Mouse (Mus musculus) testis, adult 2 months (tissue): Measurements from ENCODE around the gene Cul7. TPM values are rescaled to one million over a fixed set of nuclear protein-coding genes. Genes with fewer than 3 reads are reported as not detected.

ENCODE experiments used
- H3K27ac ChIP-seq: fragments of 200-500 bp; 2 replicates; pipeline ENCODE4 v1.5.1; 2012; ENCODE audit warnings: low read depth, low read length; ENCODE audit not compliant: control insufficient read depth, insufficient read depth
- H3K27me3 ChIP-seq: fragments of 200-500 bp; 2 replicates; pipeline ENCODE4 v1.6.1; 2012; ENCODE audit warnings: mild to moderate bottlenecking, low read length, moderate library complexity; ENCODE audit not compliant: control insufficient read depth, insufficient read depth
- H3K36me3 ChIP-seq: fragments of 200-500 bp; 2 replicates; pipeline ENCODE4 v1.6.1; 2012; ENCODE audit warnings: mild to moderate bottlenecking, low read length; ENCODE audit not compliant: control insufficient read depth, insufficient read depth
- H3K4me1 ChIP-seq: fragments of 200-500 bp; 2 replicates; pipeline ENCODE4 v1.6.1; 2012; ENCODE audit warnings: low read length; ENCODE audit not compliant: control insufficient read depth, insufficient read depth
- H3K4me3 ChIP-seq: fragments of 200-500 bp; 2 replicates; pipeline ENCODE4 v1.5.1; 2012; ENCODE audit warnings: low read depth, mild to moderate bottlenecking, low read length, moderate library complexity, mixed read lengths; ENCODE audit not compliant: control insufficient read depth
- CTCF ChIP-seq: fragments of 200-500 bp; IDR thresholded peaks from 2 replicates; pipeline ENCODE4 v1.5.1; 2012; ENCODE audit warnings: low read depth, mild to moderate bottlenecking, inconsistent platforms, low read length, moderate library complexity; ENCODE audit not compliant: control insufficient read depth, insufficient read depth, insufficient replicate concordance
- POLR2A ChIP-seq: fragments of 200-500 bp; IDR thresholded peaks from 2 replicates; pipeline ENCODE4 v1.6.1; 2012; ENCODE audit warnings: low read depth, mild to moderate bottlenecking, inconsistent platforms, low read length, moderate library complexity; ENCODE audit not compliant: control insufficient read depth
- polyA plus RNA-seq: library from polyadenylated mRNA; depleted of rRNA; stranded (reverse); fragments of >200 nt; gene quantifications from 2 replicates; pipeline ENCODE4 v1.2.3, GENCODE M21; 2012

Gene Cul7
- polyA plus RNA-seq, 1 experiment: 6.7 TPM

DNA sequence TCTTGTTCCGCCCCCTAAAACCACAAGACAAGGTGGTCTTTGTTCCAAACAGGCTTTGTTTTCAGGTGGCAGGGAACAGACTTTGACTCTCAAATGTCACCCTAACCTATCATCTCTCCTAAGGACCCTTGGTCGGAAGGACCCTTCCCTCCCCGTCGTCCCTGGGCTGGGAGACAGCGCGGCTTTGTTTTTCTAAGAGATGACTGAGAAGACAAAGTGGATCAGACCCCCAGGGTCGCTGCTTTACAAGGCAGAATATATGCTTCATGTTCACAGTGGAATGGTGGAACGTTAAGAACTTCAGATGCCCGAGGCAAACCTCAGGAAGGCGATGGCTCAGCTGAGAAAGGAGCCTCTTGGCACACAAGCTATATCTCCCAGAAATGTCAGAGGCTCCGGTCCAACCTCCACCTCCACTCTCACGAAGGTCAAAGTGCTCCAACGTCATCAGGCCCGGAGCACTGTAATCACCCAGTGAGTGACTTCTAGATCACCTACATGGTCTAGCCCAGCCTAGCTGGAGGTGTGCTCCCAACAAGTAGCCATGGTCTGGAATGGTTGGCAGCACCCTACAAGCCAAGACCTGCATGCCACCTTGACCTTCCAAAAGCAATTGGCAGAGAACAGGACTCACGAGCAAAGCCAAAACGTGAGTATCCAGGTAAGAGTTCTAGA lies 30.3 kb upstream of the Cul7 start:
- TF ChIP-seq POLR2A (no peak), CTCF (no peak)
- Histone ChIP-seq H3K36me3 (no peaks in the 10 kb centered on the region), H3K27ac (no peak overlapping the region), H3K4me3 (no peak overlapping the region), H3K4me1 (no peaks in the 10 kb centered on the region), H3K27me3 (no peaks in the 10 kb centered on the region)

DNA sequence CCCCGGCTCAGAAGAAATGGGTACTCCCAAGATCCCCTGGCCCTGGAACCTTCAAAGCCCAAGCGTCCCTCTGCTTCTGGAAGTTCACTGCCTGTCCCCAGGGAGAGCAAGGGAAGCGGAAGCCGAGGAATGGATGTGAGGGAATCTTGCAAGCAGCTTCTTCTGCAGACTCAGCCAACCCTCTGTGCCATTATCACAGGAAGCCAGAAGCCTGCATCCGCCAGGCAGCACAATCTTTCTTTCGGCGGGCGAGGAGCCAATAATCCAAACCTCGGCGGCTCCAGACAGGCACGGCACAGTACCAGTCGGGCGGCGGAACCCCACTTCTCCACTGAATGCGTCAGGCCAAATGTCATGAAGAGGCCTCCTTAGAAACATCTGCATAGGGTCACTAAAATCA lies 28.8 kb upstream of the Cul7 start:
- H3K27ac ChIP-seq: no peak overlapping the region
- no peaks in the 10 kb centered on the region for H3K36me3 ChIP-seq
- no peak overlapping the region for H3K4me3 ChIP-seq
- no peaks in the 10 kb centered on the region for H3K4me1 ChIP-seq
- no peaks in the 10 kb centered on the region for H3K27me3 ChIP-seq
- TF ChIP-seq POLR2A (no peak), CTCF (no peak)

DNA sequence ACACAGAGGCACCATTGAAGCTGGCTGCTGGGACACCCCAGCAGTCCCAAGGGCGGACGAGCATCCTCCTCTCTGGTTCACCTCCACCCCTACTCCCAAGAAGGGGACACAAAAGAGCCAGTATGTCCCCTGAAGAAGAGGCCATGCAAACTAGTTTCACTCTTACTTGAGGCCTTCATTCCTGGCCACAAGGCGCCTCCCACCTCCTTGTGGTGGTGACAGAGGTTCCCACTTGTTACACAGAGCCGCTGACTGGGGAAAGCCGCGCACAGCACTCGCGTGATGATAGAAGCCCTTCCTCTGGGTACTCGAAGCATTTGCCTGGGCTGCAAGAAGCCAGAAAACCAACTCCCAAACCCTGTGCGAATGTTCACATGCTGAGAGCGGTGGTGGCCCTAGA lies 27.9 kb upstream of the Cul7 start:
- H3K27me3 ChIP-seq: no peaks in the 10 kb centered on the region
- H3K36me3 ChIP-seq: no peaks in the 10 kb centered on the region
- H3K4me3 ChIP-seq: no peak overlapping the region
- H3K4me1 ChIP-seq: no peaks in the 10 kb centered on the region
- H3K27ac ChIP-seq: no peak overlapping the region
- TF ChIP-seq POLR2A (no peak), CTCF (no peak)

DNA sequence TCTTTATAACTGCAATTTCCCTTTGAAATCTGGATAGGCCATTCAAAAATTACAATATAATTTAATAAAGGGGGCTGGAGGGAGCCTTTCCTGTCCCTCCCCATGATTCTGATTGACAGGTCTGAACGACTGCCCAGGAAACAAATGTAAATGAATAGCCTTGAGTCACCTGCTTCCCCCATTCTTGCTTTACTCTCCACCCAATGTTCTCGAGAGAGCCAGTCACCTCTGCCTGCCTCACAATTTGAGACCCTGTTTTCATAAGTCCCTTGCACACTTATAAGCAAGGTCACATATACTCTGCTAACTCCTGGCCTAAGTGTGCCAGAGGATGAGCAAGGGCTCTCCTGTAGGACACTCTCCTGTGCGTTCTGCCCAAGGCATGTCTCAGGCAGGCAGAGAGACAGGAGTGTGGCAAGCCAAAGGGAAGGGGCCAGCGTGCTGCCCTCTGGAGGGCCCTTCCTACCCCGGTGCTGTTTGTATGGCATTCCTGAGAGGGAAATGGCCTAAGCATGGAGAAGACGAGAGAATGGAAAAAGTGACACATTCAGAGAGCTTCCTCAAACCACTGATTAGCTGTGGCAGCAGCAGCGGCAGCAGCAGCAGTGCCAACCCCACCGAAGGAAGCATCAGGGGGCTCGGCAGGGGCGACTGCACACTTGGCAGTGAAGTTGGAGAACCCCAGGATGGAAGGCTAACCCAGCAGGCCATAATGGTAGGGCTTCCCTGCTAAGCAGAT lies 26.1 kb upstream of the Cul7 start:
- no peak overlapping the region for H3K27ac ChIP-seq
- no peaks in the 10 kb centered on the region for H3K27me3 ChIP-seq
- TF ChIP-seq CTCF (no peak), POLR2A (no peak)
- H3K4me3 ChIP-seq: no peak overlapping the region
- no peaks in the 10 kb centered on the region for H3K36me3 ChIP-seq
- H3K4me1 ChIP-seq: peaks cover 6% of the 10 kb centered on the region

DNA sequence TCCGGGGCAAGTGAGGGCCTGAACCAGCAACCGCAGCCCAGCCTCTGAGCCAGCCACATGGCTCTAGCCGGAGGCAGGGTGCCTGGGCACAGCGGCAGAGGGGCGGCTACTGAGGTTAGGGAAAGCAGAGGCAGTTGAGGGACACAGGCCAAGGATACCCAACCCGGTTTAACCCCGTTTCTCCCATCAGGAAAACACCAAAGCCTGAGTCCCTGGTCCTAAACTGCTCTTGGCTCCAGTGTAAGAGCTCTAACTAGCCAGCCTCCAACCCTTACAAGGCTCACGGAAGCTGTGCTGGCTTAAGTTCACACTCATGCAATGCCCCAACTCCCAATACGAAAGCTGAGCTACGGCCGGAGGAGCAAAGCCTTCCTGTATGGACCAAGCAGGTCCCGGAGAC lies 25.5 kb upstream of the Cul7 start:
- no peak overlapping the region for H3K4me3 ChIP-seq
- TF ChIP-seq POLR2A (no peak), CTCF (no peak)
- no peak overlapping the region for H3K27ac ChIP-seq
- H3K27me3 ChIP-seq: no peaks in the 10 kb centered on the region
- no peaks in the 10 kb centered on the region for H3K36me3 ChIP-seq
- H3K4me1 ChIP-seq: peaks cover 7% of the 10 kb centered on the region

DNA sequence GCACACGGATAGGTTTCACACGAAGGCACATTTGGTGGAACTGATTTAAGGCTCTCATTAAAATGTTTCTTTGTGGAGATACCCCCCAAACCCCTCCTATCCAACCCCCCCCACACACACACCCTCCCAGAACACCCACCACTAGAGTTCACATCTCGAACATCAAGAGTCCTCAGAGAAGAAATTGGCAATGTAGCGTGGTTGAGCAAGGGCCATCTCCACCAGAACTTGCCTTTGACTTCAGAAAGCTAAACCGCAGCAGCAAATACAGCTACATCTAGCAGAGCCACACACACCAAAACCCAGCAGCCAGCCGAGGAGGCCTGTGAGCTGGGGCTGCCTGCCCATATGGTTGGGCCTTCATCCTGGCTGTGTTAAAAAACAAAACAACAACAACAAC lies 22.7 kb upstream of the Cul7 start:
- no peak for TF ChIP-seq CTCF
- TF ChIP-seq POLR2A: no peak
- H3K4me1 ChIP-seq: peaks cover 14% of the 10 kb centered on the region
- no peak overlapping the region for H3K4me3 ChIP-seq
- H3K27me3 ChIP-seq: no peaks in the 10 kb centered on the region
- no peak overlapping the region for H3K27ac ChIP-seq
- H3K36me3 ChIP-seq: no peaks in the 10 kb centered on the region

DNA sequence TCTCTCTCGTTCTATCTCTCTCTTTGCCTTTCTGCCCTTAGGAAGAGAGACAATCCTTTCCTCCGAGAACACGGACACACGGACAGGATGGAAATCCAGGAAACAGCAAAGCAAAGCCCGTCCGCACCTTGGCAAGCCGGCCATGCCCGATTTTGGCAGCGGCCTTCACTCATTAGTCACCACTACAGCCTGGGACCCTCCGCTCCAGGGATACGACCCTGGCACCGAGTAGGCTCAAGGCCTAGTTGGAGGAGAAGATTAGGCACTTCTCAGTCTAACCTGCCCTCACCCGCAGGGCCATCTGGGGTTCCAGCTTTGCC lies 21.7 kb upstream of the Cul7 start:
- peak overlapping the region; percentile 73 for H3K4me3 ChIP-seq
- no peak for TF ChIP-seq POLR2A
- no peak for TF ChIP-seq CTCF
- no peak overlapping the region for H3K27ac ChIP-seq
- H3K36me3 ChIP-seq: no peaks in the 10 kb centered on the region
- H3K4me1 ChIP-seq: peaks cover 14% of the 10 kb centered on the region
- H3K27me3 ChIP-seq: no peaks in the 10 kb centered on the region
